Mouse (Mus musculus) ES-E14 (cell line): ENCODE data around the gene Coasy.

ENCODE experiments used
- CHD2 ChIP-seq: IDR thresholded peaks from 2 replicates; pipeline ENCODE4 v1.6.1; 2014; ENCODE audit warnings: mild to moderate bottlenecking, low read depth, low read length, inconsistent platforms
- HCFC1 ChIP-seq: IDR thresholded peaks from 2 replicates; pipeline ENCODE4 v1.6.1; 2012; ENCODE audit warnings: low read length, inconsistent platforms, borderline replicate concordance; ENCODE audit not compliant: insufficient read depth
- ZC3H11A ChIP-seq: IDR thresholded peaks from 2 replicates; pipeline ENCODE4 v1.6.1; 2012; ENCODE audit warnings: low read depth, mild to moderate bottlenecking, inconsistent platforms, low read length, borderline replicate concordance

- no peak for TF ChIP-seq ZC3H11A
- no peak for TF ChIP-seq HCFC1
- no peak for TF ChIP-seq CHD2
These were observed 22.9 kb upstream of the Coasy start for GRCm38 (mm10) chr11:101059473-101059872.
